Mouse (Mus musculus) large intestine, adult 2 months (tissue): ENCODE measurements at regions not wholly inside any gene's neighbourhood (a gene's known extent, or its start where the extent isn't known, plus 50 kb on each side); places are given as distances from the start of the nearest gene placed in this dataset.

Experiments used
- DNase-seq: peaks from one replicate; pipeline ENCODE4 v3.0.0-alpha.2; 2012; ENCODE audit warnings: low read depth, low spot score
- WGBS: fragments of 180-500 bp; shearing (Covaris S2); methylation state at CpG from one replicate; pipeline ENCODE4 v1.1.7; 2018; 5-methylcytosine and 5-hydroxymethylcytosine counted together

GRCm38 (mm10) chr12:92013979-92014378 is 165.0 kb upstream of the Sel1l start:
- 85% methylated on average over 8 of the region's 8 CpGs for WGBS
- no peak for DNase-seq

- 6% methylated on average over 8 of the region's 8 CpGs for WGBS
- DNase-seq = peak; percentile 1
These were observed 164.3 kb upstream of the Sel1l start for GRCm38 (mm10) chr12:92013244-92013643.

GRCm38 (mm10) chr12:92004391-92005094 is 155.6 kb upstream of the Sel1l start:
- 75% methylated on average over 12 of the region's 12 CpGs for WGBS
- DNase-seq = no peak

GRCm38 (mm10) chr12:91999031-91999430 is 150.1 kb upstream of the Sel1l start:
- 48% methylated on average over 2 of the region's 2 CpGs for WGBS
- DNase-seq = no peak

GRCm38 (mm10) chr12:91997404-91997803 is 148.4 kb upstream of the Sel1l start:
- no peak for DNase-seq
- 60% methylated on average over 1 of the region's 1 CpGs for WGBS

GRCm38 (mm10) chr12:91995545-91995944 is 146.6 kb upstream of the Sel1l start:
- WGBS = 75% methylated on average over 2 of the region's 2 CpGs
- DNase-seq = no peak

- DNase-seq = no peak
- WGBS = 92% methylated on average over 4 of the region's 4 CpGs
These were observed 137.5 kb upstream of the Sel1l start for GRCm38 (mm10) chr12:91986448-91986847.

GRCm38 (mm10) chr12:91980321-91980720 is 131.4 kb upstream of the Sel1l start:
- WGBS = 56% methylated on average over 7 of the region's 7 CpGs
- DNase-seq = no peak

GRCm38 (mm10) chr12:91971045-91971444 is 122.1 kb upstream of the Sel1l start:
- DNase-seq = no peak

GRCm38 (mm10) chr12:91965937-91966336 is 117.0 kb upstream of the Sel1l start:
- 44% methylated on average over 1 of the region's 1 CpGs for WGBS
- no peak for DNase-seq

More at GRCm38 (mm10) chr12:91971045-91971444, 122.1 kb upstream of the Sel1l start:
- 73% methylated on average over 1 of the region's 1 CpGs for WGBS

- DNase-seq = no peak
- WGBS = 65% methylated on average over 5 of the region's 5 CpGs
These were observed 114.3 kb upstream of the Sel1l start for GRCm38 (mm10) chr12:91963239-91963638.

- DNase-seq = no peak
- 66% methylated on average over 4 of the region's 4 CpGs for WGBS
These were observed 109.1 kb upstream of the Sel1l start for GRCm38 (mm10) chr12:91958086-91958485.

- DNase-seq = no peak
- 76% methylated on average over 3 of the region's 3 CpGs for WGBS
These were observed 107.5 kb upstream of the Sel1l start for GRCm38 (mm10) chr12:91956411-91956810.

- WGBS = 64% methylated on average over 8 of the region's 8 CpGs
- no peak for DNase-seq
These were observed 99.7 kb upstream of the Sel1l start for GRCm38 (mm10) chr12:91948602-91949167.

- WGBS = 74% methylated on average over 3 of the region's 3 CpGs
- no peak for DNase-seq
These were observed 99.0 kb upstream of the Sel1l start for GRCm38 (mm10) chr12:91947998-91948397.

GRCm38 (mm10) chr12:91946541-91946940 is 97.6 kb upstream of the Sel1l start:
- 93% methylated on average over 3 of the region's 3 CpGs for WGBS
- no peak for DNase-seq

- WGBS = 22% methylated on average over 7 of the region's 7 CpGs
- peak; percentile 11 for DNase-seq
These were observed 83.8 kb upstream of the Sel1l start for GRCm38 (mm10) chr12:91932490-91933361.

- no peak for DNase-seq
- WGBS = 90% methylated on average over 6 of the region's 6 CpGs
These were observed 82.6 kb upstream of the Sel1l start for GRCm38 (mm10) chr12:91931586-91931985.

- 65% methylated on average over 7 of the region's 7 CpGs for WGBS
- no peak for DNase-seq
These were observed 80.6 kb upstream of the Sel1l start for GRCm38 (mm10) chr12:91929386-91930054.

- no peak for DNase-seq
- WGBS = 88% methylated on average over 6 of the region's 6 CpGs
These were observed 78.6 kb upstream of the Sel1l start for GRCm38 (mm10) chr12:91927576-91927975.
